Mouse (Mus musculus): ENCODE measurements around the gene Olfr352.

Olfr352 gene

DNA sequence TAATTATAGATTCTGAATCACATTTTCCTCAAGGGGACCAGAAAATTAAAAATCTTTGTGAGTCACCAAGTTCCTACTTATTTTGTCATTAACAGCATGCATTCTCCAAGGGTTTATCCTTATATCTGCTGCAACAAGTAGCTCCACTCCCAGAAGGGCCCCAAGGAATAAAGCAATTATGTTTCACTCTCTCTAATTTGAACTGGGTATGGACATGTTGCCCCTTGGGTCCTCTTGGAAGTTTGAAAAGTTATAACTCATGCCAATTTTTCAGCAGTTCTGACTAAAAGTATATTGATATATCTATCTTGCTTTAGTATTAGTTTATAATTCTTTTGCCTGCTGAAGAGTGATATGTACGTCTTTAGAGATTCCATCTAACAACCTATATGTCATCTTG, at the start of gene Olfr352:
Olfr352 (plus strand) TSS at position 301 of the 400 bp plus-strand sequence.
- no peak for DNase-seq (ENCODE audit: low read depth, low spot score)

DNA sequence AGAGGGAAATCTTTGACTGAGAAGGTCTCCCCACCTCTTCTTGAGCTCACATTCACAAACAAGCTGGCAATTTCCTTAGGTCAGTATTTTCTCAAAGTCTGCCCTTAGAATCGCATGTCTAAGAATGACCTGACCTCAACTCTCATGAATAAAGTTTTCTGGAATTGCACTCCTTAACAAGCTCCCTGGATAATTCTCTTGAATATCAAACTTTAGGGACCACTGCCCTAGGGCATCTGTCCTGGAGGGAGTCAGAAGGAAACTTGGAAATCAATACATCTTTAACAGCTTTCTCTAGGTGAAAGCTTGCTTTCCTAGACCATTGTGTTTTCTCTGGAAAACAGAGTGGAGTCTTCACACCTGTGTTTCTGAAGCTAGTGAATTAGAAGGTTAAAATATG, 22.2 kb upstream of the Olfr352 start, which contains the start of gene Olfr350:
Olfr350 (plus strand) TSS at position 301 of the 400 bp plus-strand sequence.
- no peak for DNase-seq (ENCODE audit: low read depth, low spot score)

DNA sequence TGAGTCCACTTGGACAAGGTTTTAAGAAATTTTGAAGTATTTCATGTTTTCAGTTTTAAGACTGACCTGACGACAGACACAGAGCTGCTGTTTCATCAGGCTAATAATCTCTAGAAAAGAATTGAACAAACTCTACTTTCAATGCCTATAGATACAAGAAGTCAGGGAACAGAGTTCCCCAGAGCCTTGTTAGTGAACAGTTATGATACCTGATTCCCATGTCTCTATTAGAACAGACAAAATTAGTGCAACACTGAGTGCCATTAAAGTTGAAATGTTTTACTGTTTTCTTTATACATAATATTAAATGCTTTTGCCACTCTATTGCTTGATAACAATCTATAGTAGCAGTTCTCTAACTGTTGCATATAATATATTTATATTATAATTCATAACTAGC, 5.7 kb upstream of the Olfr352 start, which contains the start of gene Olfr351:
Olfr351 (minus strand) TSS at position 101 of the 400 bp plus-strand sequence.
- no peak for DNase-seq (ENCODE audit: low read depth, low spot score)

DNA sequence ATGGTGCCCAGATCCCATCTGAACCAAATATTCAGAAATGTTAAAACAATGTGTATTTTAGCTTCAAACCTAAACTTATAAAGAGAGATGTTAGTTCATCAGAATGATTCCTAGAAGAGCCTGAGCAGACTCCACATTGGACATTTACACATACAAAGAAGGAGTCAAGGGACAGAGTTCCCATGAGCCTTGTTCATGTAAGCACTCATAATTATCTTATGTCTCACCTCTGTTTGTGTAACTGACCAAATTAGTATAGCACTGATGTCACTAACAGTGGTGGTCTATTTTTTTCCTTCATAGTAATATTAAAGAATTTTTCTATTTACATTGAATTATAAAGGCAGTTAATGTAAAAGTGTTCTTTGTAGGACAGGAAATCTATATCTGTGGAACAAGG, 24.6 kb downstream of the Olfr352 start, which contains the start of gene Olfr353:
Olfr353 (minus strand) TSS at position 101 of the 400 bp plus-strand sequence.
- no peak for DNase-seq (ENCODE audit: low read depth, low spot score)

- DNase-seq (ENCODE audit: low read depth, low spot score) = no peak
These were observed 28.9 kb downstream of the Olfr352 start for GRCm38 (mm10) chr2:36897114-36897513.

- DNase-seq (ENCODE audit: low read depth, low spot score) = no peak
These were observed 37.1 kb downstream of the Olfr352 start, which contains the start of gene Olfr354 for GRCm38 (mm10) chr2:36905380-36905779. Gene Olfr354 (plus strand): TSS chr2:36905680.
